Mouse (Mus musculus) hematopoietic stem cell, adult 5-6 weeks (primary cell): ENCODE measurements around the gene Gm49388. TPM values are rescaled to one million over a fixed set of nuclear protein-coding genes. Genes with fewer than 3 reads are reported as not detected.

Experiments
- ATAC-seq, 2 experiments: fragments of 125-278 bp in 1 of 2; replicated peaks in 1 of 2; 2 replicates each; pipeline ENCODE4 v1.8.0; 2016 to 2017; ENCODE audit warnings: inconsistent platforms in 2 of 2, mild to moderate bottlenecking in 2 of 2, moderate number of reproducible peaks in 2 of 2, low read depth in 1 of 2, moderate TSS enrichment in 1 of 2; ENCODE audit not compliant: low FRiP score in 2 of 2, poor library complexity in 2 of 2, severe bottlenecking in 2 of 2, insufficient read depth in 1 of 2, low TSS enrichment in 1 of 2
- total RNA-seq: library from RNA; stranded (forward); fragments of 172-1452, 232-1000 nt; gene quantifications from 2 replicates; pipeline ENCODE4 v1.2.3, GENCODE M21; 2017

Gm49388 gene
- not detected in 2 replicates for total RNA-seq

- no peak for ATAC-seq
These were observed at the start of gene Gm49388 for GRCm38 (mm10) chr7:127785308-127785707. Gene Gm49388, plus strand, starts transcription at chr7:127785608.

DNA sequence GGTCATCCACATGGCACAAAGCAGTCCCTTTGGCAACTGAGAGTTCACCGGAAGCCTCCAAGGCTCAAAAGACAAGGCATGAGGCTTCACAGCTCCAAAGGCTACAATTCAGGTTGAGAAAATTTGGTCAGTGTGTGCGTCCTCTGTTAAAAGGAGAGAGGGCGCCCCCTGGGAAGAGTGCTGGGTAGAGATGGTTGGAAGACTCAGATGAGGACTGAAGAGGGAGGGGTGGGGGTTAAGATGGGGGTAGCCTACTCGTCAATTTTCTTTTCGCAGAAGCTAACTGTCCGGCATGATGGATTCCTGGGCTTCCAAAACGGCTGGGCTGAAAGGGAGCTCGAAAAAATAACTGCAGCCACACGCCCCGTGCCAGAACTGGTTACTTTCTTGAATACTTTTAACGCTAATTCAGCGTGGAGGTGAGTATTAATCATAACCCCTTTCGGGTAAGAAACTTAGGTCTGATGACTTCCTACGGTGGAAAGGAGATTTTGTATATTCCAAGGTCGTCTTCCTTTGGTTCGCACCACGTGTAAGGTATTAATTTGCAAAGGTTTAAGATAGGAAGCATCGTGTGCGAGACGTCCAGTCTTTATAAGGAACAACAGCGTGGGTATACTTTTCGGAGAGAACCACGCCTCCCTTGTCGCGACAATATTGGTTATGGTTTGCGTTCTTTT, 40.9 kb upstream of the Gm49388 start, which contains the start of gene Fbxl19:
TSS of gene Fbxl19 (plus strand) at position 178 of the 680 bp plus-strand sequence.
- ATAC-seq, result 0 out of 4 replicates have a peak, but pooled peaks have one; percentile 14 to 26

DNA sequence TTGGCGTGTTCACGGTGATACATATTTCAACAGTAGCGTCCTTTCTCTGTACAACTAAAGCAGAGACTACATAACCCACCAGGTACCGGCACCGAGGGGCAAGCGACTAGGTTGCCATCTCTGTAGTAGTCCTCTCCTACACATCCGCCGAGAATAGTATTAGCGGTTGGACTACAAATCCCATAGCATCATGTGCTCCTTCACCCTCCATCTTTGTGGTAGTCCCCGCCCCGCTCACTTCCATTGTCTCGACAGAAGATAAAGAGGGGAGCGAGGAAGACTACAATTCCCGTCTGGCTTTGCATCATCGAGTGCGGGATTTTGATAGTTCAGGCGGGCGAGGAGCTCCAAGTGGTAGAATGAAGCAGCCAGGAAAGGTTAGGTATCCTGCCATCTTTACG, 40.2 kb upstream of the Gm49388 start:
- ATAC-seq, result peak; percentile 82 to 84

GRCm38 (mm10) chr7:127745652-127746493, 39.5 kb upstream of the Gm49388 start:
- peak; percentile 75 to 80 for ATAC-seq

- ATAC-seq, result no peak
These were observed 38.6 kb upstream of the Gm49388 start for GRCm38 (mm10) chr7:127746494-127747491.

GRCm38 (mm10) chr7:127747559-127748234, 37.7 kb upstream of the Gm49388 start:
- no peak for ATAC-seq

DNA sequence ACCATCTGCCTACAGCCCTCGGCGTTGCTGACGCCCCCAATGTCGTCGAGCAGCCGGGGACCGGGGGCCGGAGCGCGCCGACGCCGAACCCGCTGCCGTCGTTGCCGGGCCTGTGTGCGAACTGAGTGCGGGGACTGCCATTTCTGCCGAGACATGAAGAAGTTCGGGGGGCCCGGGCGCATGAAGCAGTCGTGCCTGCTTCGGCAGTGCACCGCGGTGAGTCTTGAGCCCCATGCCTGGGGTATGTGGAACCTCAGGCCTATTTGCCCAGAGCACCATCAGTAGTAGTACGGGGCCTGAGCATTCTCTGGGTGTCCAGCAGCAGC, 37.2 kb upstream of the Gm49388 start:
- ATAC-seq, result no peak

GRCm38 (mm10) chr7:127750131-127751127, 35.0 kb upstream of the Gm49388 start:
- ATAC-seq, result no peak

GRCm38 (mm10) chr7:127751619-127752018, 33.8 kb upstream of the Gm49388 start:
- no peak for ATAC-seq

DNA sequence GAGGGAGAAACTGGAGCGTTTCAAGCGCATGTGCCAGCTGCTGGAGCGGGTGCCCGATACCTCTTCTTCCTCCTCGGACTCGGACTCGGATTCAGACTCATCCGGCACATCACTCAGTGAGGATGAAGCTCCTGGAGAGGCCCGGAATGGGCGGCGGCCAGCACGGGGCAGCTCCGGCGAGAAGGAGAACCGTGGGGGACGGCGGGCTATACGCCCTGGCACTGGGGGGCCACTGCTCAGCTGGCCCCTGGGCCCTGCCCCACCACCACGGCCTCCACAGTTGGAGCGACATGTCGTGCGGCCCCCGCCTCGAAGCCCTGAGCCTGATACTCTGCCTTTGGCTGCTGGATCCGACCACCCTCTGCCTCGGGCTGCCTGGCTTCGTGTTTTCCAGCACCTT, 33.3 kb upstream of the Gm49388 start:
- no peak for ATAC-seq

DNA sequence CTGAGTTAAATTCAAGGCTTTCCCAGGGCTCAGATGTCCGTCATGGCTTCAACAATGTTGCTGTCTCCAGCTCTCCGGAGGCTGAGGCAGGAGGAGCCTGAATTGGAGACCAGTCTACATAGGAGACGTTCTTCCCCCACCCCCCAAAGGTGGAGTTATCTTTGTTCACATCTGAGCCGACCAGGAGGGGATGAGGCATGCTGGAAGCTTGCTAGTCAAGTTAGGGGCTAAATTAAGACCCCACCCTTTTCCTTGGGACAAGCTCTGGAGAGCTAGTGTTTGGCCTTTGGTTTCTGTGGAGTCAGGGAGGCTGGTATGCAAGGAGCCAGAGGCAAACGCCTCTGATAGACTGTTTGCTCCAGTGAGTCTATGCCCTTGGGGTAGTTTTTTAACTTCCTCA, 32.2 kb upstream of the Gm49388 start:
- no peak for ATAC-seq

- ATAC-seq, result no peak
These were observed 31.7 kb upstream of the Gm49388 start for GRCm38 (mm10) chr7:127753741-127754140.

DNA sequence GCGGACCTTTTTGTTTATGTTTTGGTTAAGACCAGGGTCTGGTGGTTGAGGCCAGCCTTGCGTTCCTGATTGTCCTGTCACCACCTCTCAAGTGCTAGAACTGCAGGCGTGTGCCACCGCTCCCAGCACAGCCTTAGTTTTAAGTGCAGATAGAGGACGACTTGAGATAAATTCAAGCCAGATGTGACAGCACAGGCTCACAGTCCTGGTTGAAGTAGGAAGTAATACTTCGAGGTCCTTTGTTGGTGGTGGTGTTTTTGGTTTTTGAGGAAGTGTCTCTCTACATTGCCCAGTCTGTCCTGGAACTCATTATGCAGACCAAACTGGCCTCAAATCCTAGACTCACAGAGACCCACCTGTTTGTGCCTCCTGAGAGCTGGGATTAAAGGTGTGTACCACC, 25.7 kb upstream of the Gm49388 start:
- ATAC-seq, result peak; percentile 51 to 53; a peak in 1 of 4 replicates

DNA sequence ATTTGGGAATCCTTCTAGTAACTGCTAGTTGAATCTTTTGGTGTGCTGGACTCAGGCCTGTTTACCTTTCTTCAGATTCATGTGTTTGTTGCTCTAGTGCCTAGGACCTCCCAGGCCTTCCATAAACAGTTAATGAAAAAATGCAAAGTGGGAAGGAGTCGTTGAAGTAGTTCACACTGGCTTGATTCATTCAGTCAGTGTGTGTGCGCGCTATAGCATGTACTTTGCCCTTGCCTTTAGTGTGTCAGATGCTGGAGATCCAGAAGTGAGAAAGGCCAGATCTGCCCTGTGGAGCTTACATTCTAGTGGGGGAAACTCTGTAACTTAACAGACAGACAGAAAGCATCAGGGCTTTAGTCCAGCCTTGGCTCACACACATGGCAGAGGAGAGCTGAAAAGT, 24.9 kb upstream of the Gm49388 start:
- no peak for ATAC-seq

GRCm38 (mm10) chr7:127761026-127761425, 24.4 kb upstream of the Gm49388 start:
- peak; percentile 67 to 76; a peak in 1 of 4 replicates for ATAC-seq

DNA sequence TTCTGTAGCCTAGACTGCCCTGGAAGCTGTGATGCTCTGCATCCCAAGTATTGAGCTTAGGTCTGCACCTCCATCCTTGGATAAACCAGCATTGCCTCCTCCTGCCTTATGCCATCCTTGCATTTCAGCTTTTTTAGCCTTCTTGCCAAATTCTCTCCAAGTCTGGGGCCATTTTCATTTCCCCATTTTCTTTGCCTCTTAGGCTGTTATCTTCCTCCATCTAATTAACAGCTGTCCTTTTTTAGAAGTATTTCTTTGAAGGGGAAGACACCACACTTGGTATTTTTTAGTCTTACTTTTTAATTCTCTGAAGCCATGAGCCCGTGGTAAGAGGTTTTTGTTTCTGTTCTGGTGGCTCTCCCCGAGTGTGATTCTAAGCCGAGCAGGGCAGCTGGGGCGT, 21.8 kb upstream of the Gm49388 start:
- no peak for ATAC-seq
